Mouse (Mus musculus) cerebellum, adult 11-12 months (tissue): Measurements from ENCODE around the gene Akap6.

Source experiments
- DNase-seq: peaks from one replicate; pipeline ENCODE4 v3.0.0; 2022

Akap6 gene

DNA sequence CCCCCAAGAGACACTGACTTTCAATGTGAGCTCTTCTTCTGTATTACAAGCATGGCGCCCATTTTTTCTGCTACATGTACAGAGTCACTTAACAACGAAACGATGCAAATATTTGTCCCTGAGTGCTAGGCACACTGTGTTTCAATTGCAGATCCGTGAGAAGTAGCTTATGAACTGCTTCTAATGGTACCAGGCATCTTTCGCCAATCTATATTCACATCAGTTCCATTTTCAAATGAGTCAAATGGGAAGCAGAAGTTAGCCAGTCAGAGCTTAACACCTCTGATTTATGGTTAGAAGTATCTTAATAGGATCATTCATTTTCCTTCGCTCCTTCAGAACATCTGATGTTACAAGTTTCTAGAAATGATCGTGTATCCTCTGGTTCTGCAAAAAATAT, 492.3 kb downstream of the Akap6 start:
- no peak for DNase-seq

DNA sequence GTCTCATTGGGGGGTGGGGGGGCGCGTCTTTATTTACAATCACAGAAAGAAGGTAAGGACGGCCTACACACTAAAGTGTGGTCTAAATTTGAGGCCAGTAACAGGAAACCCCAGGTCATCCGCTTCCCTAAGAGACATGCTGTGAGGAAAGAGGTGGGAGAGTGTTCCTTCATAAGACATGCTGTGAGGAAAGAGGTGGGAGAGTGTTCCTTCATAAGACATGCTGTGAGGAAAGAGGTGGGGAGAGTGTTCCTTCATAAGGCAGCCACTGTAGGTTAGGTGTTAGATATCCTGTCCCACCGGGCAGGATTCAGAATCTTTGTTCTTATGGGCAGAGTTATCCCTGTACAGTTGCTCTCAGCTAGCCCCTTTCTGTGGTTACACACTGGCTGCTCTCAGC, 494.5 kb downstream of the Akap6 start:
- DNase-seq, result no peak
